ENCODE assay signal across 8 mouse cellular contexts in genomic region chr2:90904856-90905224, GRCm38 (mm10). TPM values are rescaled to one million over a fixed set of nuclear protein-coding genes. Genes with fewer than 3 reads are reported as not detected.
DNase-seq lines count a peak whose midpoint lies in the region; ATAC-seq and TF ChIP-seq lines count a peak whose summit lies in the region.

No protein-coding gene starts in this region.

- no peaks in the 10 kb centered on the region for H3K27me3 ChIP-seq in neural tube, embryonic 11.5 days (ENCODE audit: control insufficient read depth, insufficient read depth, low read length)
- H3K27me3 ChIP-seq in erythroblast, embryonic 14.5 days (ENCODE audit: control insufficient read depth) = no peaks in the 10 kb centered on the region
- no peaks in the 10 kb centered on the region for H3K27me3 ChIP-seq in myocyte (ENCODE audit: control insufficient read depth, insufficient read depth, insufficient read length)

- peak overlapping the region; percentile 66 for H3K4me3 ChIP-seq in neural tube, embryonic 11.5 days (ENCODE audit: low read depth, low read length)
- peak overlapping the region; percentile 94 for H3K4me3 ChIP-seq in erythroblast, embryonic 14.5 days (replicated peaks)
- peak overlapping the region; percentile 82 for H3K4me3 ChIP-seq in myocyte

- H3K4me2 ChIP-seq in neural tube, embryonic 11.5 days (ENCODE audit: low read depth) = peak overlapping the region; percentile 63
- peak overlapping the region; percentile 94 for H3K4me2 ChIP-seq in myocyte (ENCODE audit: low read depth)

- DNase-seq in neural tube, embryonic 11.5 days (ENCODE audit: low spot score) = no peak
- DNase-seq in neural tube, embryonic 10.5 days (ENCODE audit: extremely low spot score, low spot score) = no peak
- DNase-seq in kidney, postnatal 36 days = peak; percentile 53 to 68
- DNase-seq in cerebellum, postnatal 10 days = no peak
- no peak for DNase-seq in spleen, adult 18-20 months
- DNase-seq in urinary bladder, postnatal 10 days (ENCODE audit: low spot score) = no peak

- peak overlapping the region; percentile 75 for H3K27ac ChIP-seq in neural tube, embryonic 11.5 days (ENCODE audit: low read depth, low read length)

- H3K9me3 ChIP-seq in neural tube, embryonic 11.5 days (ENCODE audit: control insufficient read depth, low read length) = no peaks in the 10 kb centered on the region
- no peaks in the 10 kb centered on the region for H3K9me3 ChIP-seq in erythroblast, embryonic 14.5 days (ENCODE audit: control insufficient read depth, low read length)

- peaks cover 37% of the 10 kb centered on the region for H3K79me2 ChIP-seq in myocyte (ENCODE audit: control insufficient read depth, insufficient read depth)

- TF ChIP-seq POLR2A in myocyte (IDR thresholded peaks at IDR 0.05; ENCODE audit: insufficient read length, low read depth) = no peak

- 0% methylated on average over 21 of the region's 21 CpGs for WGBS in neural tube, embryonic 11.5 days

- peak; percentile 70 for ATAC-seq in neural tube, embryonic 11.5 days (ENCODE audit: insufficient read depth, low FRiP score, low TSS enrichment)

- H3K36me3 ChIP-seq in neural tube, embryonic 11.5 days (ENCODE audit: control insufficient read depth, insufficient read depth, low read length) = peaks cover 13% of the 10 kb centered on the region
- H3K36me3 ChIP-seq in erythroblast, embryonic 14.5 days (ENCODE audit: control insufficient read depth) = peaks cover 72% of the 10 kb centered on the region
- peaks cover 17% of the 10 kb centered on the region for H3K36me3 ChIP-seq in myocyte (ENCODE audit: control insufficient read depth, insufficient read depth)

- peak overlapping the region; percentile 83 for H3K9ac ChIP-seq in neural tube, embryonic 11.5 days (ENCODE audit: low read length)

- peaks cover 8% of the 10 kb centered on the region for H3K4me1 ChIP-seq in neural tube, embryonic 11.5 days (ENCODE audit: control insufficient read depth, insufficient read depth, low read length)
- H3K4me1 ChIP-seq in erythroblast, embryonic 14.5 days (ENCODE audit: control insufficient read depth) = peaks cover 55% of the 10 kb centered on the region

- peak overlapping the region; percentile 58 for H3ac ChIP-seq in myocyte (ENCODE audit: control insufficient read depth, insufficient read length)

TF ChIP-seq in myocyte, 11 proteins besides CTCF, POLR2A, EP300 and RAD21:
- TF ChIP-seq E2F4 (IDR thresholded peaks at IDR 0.05; ENCODE audit: insufficient read depth) (no peak), MAX (IDR thresholded peaks at IDR 0.05; ENCODE audit: low read depth) (no peak), MYOG (IDR thresholded peaks at IDR 0.05; ENCODE audit: control insufficient read depth in 1 of 3, insufficient read depth in 1 of 3, insufficient read length in 2 of 3, low read depth in 2 of 3) (no peak), CEBPB (IDR thresholded peaks at IDR 0.05; ENCODE audit: insufficient read depth, poor library complexity, severe bottlenecking) (no peak), SRF (IDR thresholded peaks at IDR 0.05; ENCODE audit: control insufficient read depth, insufficient read length, low read depth) (no peak), USF1 (IDR thresholded peaks at IDR 0.05; ENCODE audit: low read depth) (no peak)

RNA-seq across cellular contexts. Expression of gene Ndufs3, which starts 0.2 kb away (rescaled TPM):
- 187 and 191 TPM in 2 replicates for polyA plus RNA-seq in neural tube, embryonic 11.5 days (2014; fragmentation: Nextera tagmentation; extraction: Ambion mirVana)
- polyA plus RNA-seq in erythroblast, embryonic 14.5 days (2012) = 9.7 and 11.4 TPM in 2 replicates
- polyA plus RNA-seq in myocyte (2012; fragmentation: generic; extraction: Trizol) = 268 TPM

RNA-seq across cellular contexts. Expression of gene Kbtbd4, which starts 0.3 kb away (rescaled TPM):
- 48.2 and 49.5 TPM in 2 replicates for polyA plus RNA-seq in neural tube, embryonic 11.5 days (2014; fragmentation: Nextera tagmentation; extraction: Ambion mirVana)
- 0.30 and 0.53 TPM in 2 replicates for polyA plus RNA-seq in erythroblast, embryonic 14.5 days (2012)
- 11.9 TPM for polyA plus RNA-seq in myocyte (2012; fragmentation: generic; extraction: Trizol)

RNA-seq across cellular contexts. Expression of gene C1qtnf4, which starts 19.2 kb away (rescaled TPM):
- 20.6 and 22.5 TPM in 2 replicates for polyA plus RNA-seq in neural tube, embryonic 11.5 days (2014; fragmentation: Nextera tagmentation; extraction: Ambion mirVana)
- polyA plus RNA-seq in erythroblast, embryonic 14.5 days (2012) = 3.9 and 5.9 TPM in 2 replicates
- 0.04 TPM for polyA plus RNA-seq in myocyte (2012; fragmentation: generic; extraction: Trizol)

RNA-seq across cellular contexts. Expression of gene Celf1, which starts 35.3 kb away (rescaled TPM):
- 98.7 and 109 TPM in 2 replicates for polyA plus RNA-seq in neural tube, embryonic 11.5 days (2014; fragmentation: Nextera tagmentation; extraction: Ambion mirVana)
- polyA plus RNA-seq in erythroblast, embryonic 14.5 days (2012) = 5.1 and 6.5 TPM in 2 replicates
- 27.1 TPM for polyA plus RNA-seq in myocyte (2012; fragmentation: generic; extraction: Trizol)

RNA-seq across cellular contexts. Expression of gene Mtch2, which starts 57.9 kb away (rescaled TPM):
- polyA plus RNA-seq in neural tube, embryonic 11.5 days (2014; fragmentation: Nextera tagmentation; extraction: Ambion mirVana) = 288 and 291 TPM in 2 replicates
- polyA plus RNA-seq in erythroblast, embryonic 14.5 days (2012) = 1.8 and 1.9 TPM in 2 replicates
- polyA plus RNA-seq in myocyte (2012; fragmentation: generic; extraction: Trizol) = 170 TPM

Comparison
In these comparisons a context has a peak if more than half of its experiments do, and no peak if none do; other contexts are left out.
1. DNase-seq: peak in kidney, postnatal 36 days (2 of 2); none in neural tube, embryonic 11.5 days (single experiment), neural tube, embryonic 10.5 days (single experiment), cerebellum, postnatal 10 days (0 of 2), spleen, adult 18-20 months (0 of 2) and urinary bladder, postnatal 10 days (single experiment).
2. RNA of gene Ndufs3, which starts 0.2 kb away (polyA plus RNA-seq): 268 TPM in myocyte (single experiment) and 187 to 191 TPM in neural tube, embryonic 11.5 days; 9.7 to 11.4 TPM in erythroblast, embryonic 14.5 days; every median in the first group is over 10 times any median in the second.
3. Peak in every context shown above with its lines, with median percentiles within 50 percentile points of each other: H3K4me3 ChIP-seq.